Mouse (Mus musculus): ENCODE measurements around the gene 4933428G20Rik. TPM values are rescaled to one million over a fixed set of nuclear protein-coding genes. Genes with fewer than 3 reads are reported as not detected.
A peak's percentile ranks its signal among the peaks of the same experiment; 100 is the strongest.

The 4933428G20Rik gene
- polyA plus RNA-seq, 1 experiment from 2014 or later, result 0.32 TPM

- Histone ChIP-seq H3K27ac (ENCODE audit: low read length) (no peak overlapping the region), H3K27me3 (replicated peaks; ENCODE audit: insufficient read depth, low read length) (no peaks in the 10 kb centered on the region), H3K36me3 (ENCODE audit: insufficient read depth, low read length) (no peaks in the 10 kb centered on the region), H3K9ac (replicated peaks; ENCODE audit: low read depth) (no peak overlapping the region), H3K9me3 (ENCODE audit: low read length) (no peaks in the 10 kb centered on the region), H3K4me1 (ENCODE audit: insufficient read depth, low read depth, low read length) (0 out of 2 replicates have a peak, but pooled peaks cover 3% of the 10 kb centered on the region), H3K4me2 (replicated peaks; ENCODE audit: low read depth, low read length) (no peak overlapping the region), H3K4me3 (ENCODE audit: low read depth, low read length) (no peak overlapping the region)
- WGBS, result 53% methylated on average over 23 of the region's 24 CpGs
- ATAC-seq (no peak), DNase-seq (ENCODE audit: low spot score) (no peak)
- no peak for TF ChIP-seq CTCF (IDR thresholded peaks at IDR 0.05)
- no peak for TF ChIP-seq EP300 (IDR thresholded peaks at IDR 0.05)
These were observed 9.8 kb upstream of the 4933428G20Rik start for GRCm38 (mm10) chr11:97509715-97510485.

- TF ChIP-seq CTCF (IDR thresholded peaks at IDR 0.05), result no peak
- TF ChIP-seq EP300 (IDR thresholded peaks at IDR 0.05), result no peak
- H3K27me3 ChIP-seq (replicated peaks; ENCODE audit: insufficient read depth, low read length), result no peaks in the 10 kb centered on the region
- ATAC-seq, result no peak
These were observed 8.9 kb upstream of the 4933428G20Rik start for GRCm38 (mm10) chr11:97509058-97509457.

GRCm38 (mm10) chr11:97508198-97508597 lies 8.1 kb upstream of the 4933428G20Rik start:
- Histone ChIP-seq H3K9me3 (ENCODE audit: low read length) (no peaks in the 10 kb centered on the region), H3K27me3 (replicated peaks; ENCODE audit: insufficient read depth, low read length) (no peaks in the 10 kb centered on the region), H3K4me1 (ENCODE audit: insufficient read depth, low read depth, low read length) (0 out of 2 replicates have a peak, but pooled peaks cover 3% of the 10 kb centered on the region), H3K9ac (replicated peaks; ENCODE audit: low read depth) (no peak overlapping the region), H3K27ac (ENCODE audit: low read length) (no peak overlapping the region), H3K4me3 (ENCODE audit: low read depth, low read length) (no peak overlapping the region), H3K36me3 (ENCODE audit: insufficient read depth, low read length) (no peaks in the 10 kb centered on the region), H3K4me2 (replicated peaks; ENCODE audit: low read depth, low read length) (no peak overlapping the region)
- no peak for DNase-seq (ENCODE audit: low spot score)
- ATAC-seq, result no peak
- TF ChIP-seq CTCF (IDR thresholded peaks at IDR 0.05) (no peak), EP300 (IDR thresholded peaks at IDR 0.05) (no peak)
- 49% methylated on average over 3 of the region's 3 CpGs for WGBS

More at GRCm38 (mm10) chr11:97509058-97509457, 8.9 kb upstream of the 4933428G20Rik start:
- no peak overlapping the region for H3K27ac ChIP-seq (ENCODE audit: low read length)
- no peaks in the 10 kb centered on the region for H3K36me3 ChIP-seq (ENCODE audit: insufficient read depth, low read length)
- no peak overlapping the region for H3K4me3 ChIP-seq (ENCODE audit: low read depth, low read length)
- H3K4me2 ChIP-seq (replicated peaks; ENCODE audit: low read depth, low read length), result no peak overlapping the region
- H3K9me3 ChIP-seq (ENCODE audit: low read length), result no peaks in the 10 kb centered on the region
- peak; percentile 14 for DNase-seq (ENCODE audit: low spot score)
- H3K4me1 ChIP-seq (ENCODE audit: insufficient read depth, low read depth, low read length), result 0 out of 2 replicates have a peak, but pooled peaks cover 3% of the 10 kb centered on the region
- H3K9ac ChIP-seq (replicated peaks; ENCODE audit: low read depth), result no peak overlapping the region
- 37% methylated on average over 4 of the region's 5 CpGs for WGBS

- H3K9me3 ChIP-seq (ENCODE audit: low read length), result no peaks in the 10 kb centered on the region
- H3K4me3 ChIP-seq (ENCODE audit: low read depth, low read length), result no peak overlapping the region
- DNase-seq (ENCODE audit: low spot score) (no peak), ATAC-seq (no peak)
- H3K4me1 ChIP-seq (ENCODE audit: insufficient read depth, low read depth, low read length), result no peaks in the 10 kb centered on the region
- no peak; the same call in 1 of the 2 replicates for TF ChIP-seq CTCF (IDR thresholded peaks at IDR 0.05)
- TF ChIP-seq EP300 (IDR thresholded peaks at IDR 0.05), result no peak
- no peaks in the 10 kb centered on the region for H3K36me3 ChIP-seq (ENCODE audit: insufficient read depth, low read length)
- H3K4me2 ChIP-seq (replicated peaks; ENCODE audit: low read depth, low read length), result no peak overlapping the region
- no peaks in the 10 kb centered on the region for H3K27me3 ChIP-seq (replicated peaks; ENCODE audit: insufficient read depth, low read length)
- no peak overlapping the region for H3K9ac ChIP-seq (replicated peaks; ENCODE audit: low read depth)
- 43% methylated on average over 8 of the region's 8 CpGs for WGBS
- no peak overlapping the region for H3K27ac ChIP-seq (ENCODE audit: low read length)
These were observed 6.2 kb upstream of the 4933428G20Rik start for GRCm38 (mm10) chr11:97506331-97506730.

- no peak overlapping the region for H3K9ac ChIP-seq (replicated peaks; ENCODE audit: low read depth)
- no peak for ATAC-seq
- H3K27ac ChIP-seq (ENCODE audit: low read length), result no peak overlapping the region
- TF ChIP-seq EP300 (IDR thresholded peaks at IDR 0.05), result no peak
- no peak for TF ChIP-seq CTCF (IDR thresholded peaks at IDR 0.05)
- peaks cover 2% of the 10 kb centered on the region; the same call in 1 of the 2 replicates for H3K36me3 ChIP-seq (ENCODE audit: insufficient read depth, low read length)
- no peaks in the 10 kb centered on the region for H3K27me3 ChIP-seq (replicated peaks; ENCODE audit: insufficient read depth, low read length)
- H3K4me3 ChIP-seq (ENCODE audit: low read depth, low read length), result no peak overlapping the region
- DNase-seq (ENCODE audit: low spot score), result no peak
- 53% methylated on average over 4 of the region's 4 CpGs for WGBS
- H3K4me1 ChIP-seq (ENCODE audit: insufficient read depth, low read depth, low read length), result no peaks in the 10 kb centered on the region
- H3K4me2 ChIP-seq (replicated peaks; ENCODE audit: low read depth, low read length), result no peak overlapping the region
- no peaks in the 10 kb centered on the region for H3K9me3 ChIP-seq (ENCODE audit: low read length)
These were observed 5.6 kb upstream of the 4933428G20Rik start for GRCm38 (mm10) chr11:97505784-97506183.

GRCm38 (mm10) chr11:97502846-97503245 lies 2.7 kb upstream of the 4933428G20Rik start:
- Histone ChIP-seq H3K27ac (ENCODE audit: low read length) (no peak overlapping the region), H3K36me3 (ENCODE audit: insufficient read depth, low read length) (peaks cover 11% of the 10 kb centered on the region; the same call in 1 of the 2 replicates), H3K4me2 (replicated peaks; ENCODE audit: low read depth, low read length) (no peak overlapping the region), H3K9ac (replicated peaks; ENCODE audit: low read depth) (no peak overlapping the region), H3K4me1 (ENCODE audit: insufficient read depth, low read depth, low read length) (no peaks in the 10 kb centered on the region), H3K27me3 (replicated peaks; ENCODE audit: insufficient read depth, low read length) (no peaks in the 10 kb centered on the region), H3K9me3 (ENCODE audit: low read length) (no peaks in the 10 kb centered on the region), H3K4me3 (ENCODE audit: low read depth, low read length) (no peak overlapping the region)
- DNase-seq (ENCODE audit: low spot score) (no peak), ATAC-seq (0 out of 2 replicates have a peak, but pooled peaks have one; percentile 6)
- 77% methylated on average over 4 of the region's 4 CpGs for WGBS
- no peak for TF ChIP-seq CTCF (IDR thresholded peaks at IDR 0.05)
- TF ChIP-seq EP300 (IDR thresholded peaks at IDR 0.05), result no peak

Data from lung, postnatal 0 days (tissue).